Mouse (Mus musculus) kidney, adult 2 months (tissue): ENCODE data around the gene Ripor3.

ENCODE experiments used
- CTCF ChIP-seq: fragments of 200-500 bp; conservative IDR thresholded peaks from 2 replicates; pipeline ENCODE4 v1.5.1; 2011; ENCODE audit warnings: low read depth, mild to moderate bottlenecking, control low read depth, low read length, moderate library complexity, mixed read lengths; ENCODE audit not compliant: insufficient read depth, insufficient read length
- POLR2A ChIP-seq: fragments of 200-500 bp; IDR thresholded peaks from one replicate; pipeline ENCODE4 v1.6.1; 2011; ENCODE audit warnings: low read depth, low read length, control low read depth

GRCm38 (mm10) chr2:168033905-168034304 lies 23.5 kb upstream of the Ripor3 start:
- TF ChIP-seq POLR2A (no peak), CTCF (no peak)
